Mouse (Mus musculus) embryonic facial prominence, embryonic 14.5 days (tissue): ENCODE results near the gene Bend3. TPM values are rescaled to one million over a fixed set of nuclear protein-coding genes. Genes with fewer than 3 reads are reported as not detected.
A peak's percentile ranks its signal among the peaks of the same experiment; 100 is the strongest.

ENCODE experiments used
- ATAC-seq: fragments of 200-750 bp; cut with Nextera tagmentation; 2 replicates; pipeline ENCODE4 v1.8.0; 2017; ENCODE audit warnings: low read depth, moderate number of reproducible peaks, moderate TSS enrichment
- DNase-seq: peaks from one replicate; pipeline ENCODE4 v3.0.0-alpha.2; 2015; ENCODE audit warnings: low spot score
- H3K27ac ChIP-seq: fragments of 300-500 bp; sonication (generic); replicated peaks from 2 replicates; pipeline ENCODE4 v1.5.1; 2014; ENCODE audit warnings: low read depth, mild to moderate bottlenecking, low read length, moderate library complexity
- H3K27me3 ChIP-seq: fragments of 300-500 bp; sonication (generic); replicated peaks from 2 replicates; pipeline ENCODE4 v1.6.1; 2014; ENCODE audit warnings: low read length; ENCODE audit not compliant: control insufficient read depth, insufficient read depth
- H3K36me3 ChIP-seq: fragments of 300-500 bp; sonication (generic); 2 replicates; pipeline ENCODE4 v1.6.1; 2014; ENCODE audit warnings: low read length, mixed read lengths; ENCODE audit not compliant: control insufficient read depth, insufficient read depth
- H3K4me1 ChIP-seq: fragments of 300-500 bp; sonication (generic); 2 replicates; pipeline ENCODE4 v1.6.1; 2014; ENCODE audit warnings: antibody characterized with exemption, low read length; ENCODE audit not compliant: control insufficient read depth, insufficient read depth
- H3K4me2 ChIP-seq: fragments of 300-500 bp; sonication (generic); 2 replicates; pipeline ENCODE4 v1.6.1; 2014; ENCODE audit warnings: low read depth, mild to moderate bottlenecking, low read length, moderate library complexity, mixed read lengths
- H3K4me3 ChIP-seq: fragments of 300-500 bp; sonication (generic); 2 replicates; pipeline ENCODE4 v1.5.1; 2014; ENCODE audit warnings: low read depth, mild to moderate bottlenecking, low read length
- H3K9ac ChIP-seq: fragments of 300-500 bp; sonication (generic); 2 replicates; pipeline ENCODE4 v1.6.1; 2014; ENCODE audit warnings: low read depth, mild to moderate bottlenecking, low read length, moderate library complexity, mixed read lengths
- H3K9me3 ChIP-seq: fragments of 300-500 bp; sonication (generic); 2 replicates; pipeline ENCODE4 v1.6.1; 2016; ENCODE audit warnings: low read length; ENCODE audit not compliant: control insufficient read depth
- WGBS: fragments of 180-500 bp; shearing (Covaris S2); extraction: QIAGEN DNeasy Blood & Tissue Kit; methylation state at CpG from one replicate; pipeline ENCODE4 v1.1.7; 2014; 5-methylcytosine and 5-hydroxymethylcytosine counted together
- polyA plus RNA-seq: library from polyadenylated mRNA; unstranded; fragments of >200 nt; fragmentation: Nextera tagmentation; extraction: Ambion mirVana; gene quantifications from 2 replicates; pipeline ENCODE4 v1.2.1, GENCODE M21; 2014

The Bend3 gene
- polyA plus RNA-seq, 1 experiment from 2014 or later, result 3.6 TPM

DNA sequence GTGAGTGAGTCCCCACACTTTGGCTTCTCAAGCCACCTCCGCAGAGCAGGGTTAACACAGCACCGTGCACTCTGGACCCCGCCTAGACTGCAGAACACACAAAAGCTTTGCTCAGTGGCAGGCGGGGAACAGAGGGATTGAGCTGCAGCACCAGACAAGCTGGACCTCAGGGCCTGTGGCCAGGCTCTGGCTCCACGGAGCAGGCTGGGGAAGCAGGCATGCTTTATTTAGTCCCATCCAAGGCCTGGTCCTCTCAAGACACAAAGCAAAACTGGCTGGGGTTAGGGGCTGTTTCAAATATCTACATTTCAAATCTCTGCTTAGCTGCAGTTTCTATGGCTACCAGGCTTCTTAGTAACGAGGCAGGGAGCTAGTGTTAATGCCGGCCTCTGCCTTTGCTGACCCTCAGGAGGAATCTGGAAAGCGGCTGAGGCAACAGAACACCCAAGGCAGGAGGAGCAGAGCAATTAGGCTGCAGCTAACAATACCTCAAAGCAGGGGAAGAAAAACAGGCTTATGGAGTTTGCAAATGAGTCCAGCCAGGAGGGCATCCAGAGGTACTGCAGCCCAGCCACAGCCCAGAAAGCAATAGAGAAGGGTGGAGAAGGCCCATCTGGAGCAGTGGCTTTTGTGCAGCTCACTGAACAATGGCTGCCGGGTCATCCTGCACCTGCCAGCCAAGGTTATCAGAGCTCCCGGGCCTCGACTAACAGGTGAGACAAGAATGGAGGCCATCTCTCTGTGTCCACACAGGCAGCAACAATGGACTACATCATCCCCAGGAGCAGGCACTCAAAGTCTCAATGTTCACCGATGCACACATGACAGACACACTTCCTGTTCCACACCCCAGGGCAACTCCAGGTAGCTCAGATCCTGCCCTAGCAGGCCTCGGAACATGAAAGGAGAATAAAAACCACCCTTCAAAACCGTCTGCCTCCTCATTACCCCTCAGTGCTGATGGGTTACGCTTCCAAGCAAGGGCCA lies 48.9 kb downstream of the Bend3 start:
- Histone ChIP-seq H3K27me3 (no peaks in the 10 kb centered on the region), H3K4me3 (no peak overlapping the region), H3K36me3 (peaks cover 65% of the 10 kb centered on the region), H3K27ac (peak overlapping the region; percentile 55), H3K4me1 (no peaks in the 10 kb centered on the region), H3K9me3 (no peaks in the 10 kb centered on the region), H3K4me2 (no peak overlapping the region), H3K9ac (0 out of 2 replicates have a peak overlapping the region, but pooled peaks have one; percentile 25)
- ATAC-seq (peak; percentile 67), DNase-seq (no peak)
- 42% methylated on average over 15 of the region's 15 CpGs for WGBS

DNA sequence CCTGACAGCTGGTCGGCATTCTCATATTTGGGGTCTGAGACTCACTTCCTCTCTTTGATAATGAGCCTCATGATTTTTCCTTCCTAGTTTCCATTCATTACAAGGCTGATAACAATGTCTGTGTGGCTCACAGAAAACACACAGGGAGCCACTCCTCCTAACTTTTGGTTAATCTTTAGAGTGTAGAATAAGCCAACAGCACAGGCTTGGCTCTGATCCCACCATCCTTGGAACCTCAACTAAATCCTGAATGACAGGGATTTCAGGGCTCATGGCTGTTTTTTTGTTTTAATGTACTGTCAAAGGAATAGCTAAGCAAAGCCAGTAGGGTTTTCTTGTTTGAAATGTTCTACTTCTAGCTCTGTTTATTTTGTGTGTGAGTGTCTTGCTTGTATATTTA lies 55.8 kb downstream of the Bend3 start:
- Histone ChIP-seq H3K27me3 (no peaks in the 10 kb centered on the region), H3K27ac (no peak overlapping the region)

DNA sequence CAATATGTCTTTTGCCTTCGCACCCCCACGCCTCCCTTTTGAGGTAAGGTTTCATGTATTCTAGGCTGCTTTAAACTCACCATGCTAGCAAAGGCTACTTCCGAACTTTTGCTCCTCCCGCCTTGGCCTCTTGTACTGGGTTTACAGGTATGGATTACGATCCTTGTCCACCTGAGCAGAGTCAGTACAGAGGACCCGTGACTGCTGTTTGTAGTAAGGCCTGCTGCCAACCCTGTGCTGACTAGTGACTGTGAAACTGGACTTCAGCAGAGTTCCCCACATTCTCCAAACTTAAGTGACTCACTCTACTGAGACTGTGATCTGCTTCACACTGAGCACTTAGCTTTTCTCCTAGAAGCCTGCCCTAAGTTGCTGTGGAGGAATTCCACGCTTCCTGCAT lies 59.0 kb downstream of the Bend3 start:
- H3K36me3 ChIP-seq, result peaks cover 20% of the 10 kb centered on the region
- H3K27ac ChIP-seq, result no peak overlapping the region
- no peak for ATAC-seq
- no peaks in the 10 kb centered on the region for H3K27me3 ChIP-seq
- H3K9me3 ChIP-seq, result no peaks in the 10 kb centered on the region
- H3K4me2 ChIP-seq, result no peak overlapping the region
- DNase-seq, result no peak
- H3K4me1 ChIP-seq, result peaks cover 7% of the 10 kb centered on the region
- H3K9ac ChIP-seq, result no peak overlapping the region
- H3K4me3 ChIP-seq, result no peak overlapping the region
- WGBS, result 94% methylated on average over 7 of the region's 7 CpGs

More for the DNA sequence above, 55.8 kb downstream of the Bend3 start:
- Histone ChIP-seq H3K4me3 (no peak overlapping the region), H3K9me3 (no peaks in the 10 kb centered on the region), H3K36me3 (peaks cover 52% of the 10 kb centered on the region), H3K4me1 (peaks cover under 1% of the 10 kb centered on the region), H3K9ac (no peak overlapping the region), H3K4me2 (no peak overlapping the region)
- no peak for ATAC-seq
- no peak for DNase-seq
- 83% methylated on average over 1 of the region's 1 CpGs for WGBS

DNA sequence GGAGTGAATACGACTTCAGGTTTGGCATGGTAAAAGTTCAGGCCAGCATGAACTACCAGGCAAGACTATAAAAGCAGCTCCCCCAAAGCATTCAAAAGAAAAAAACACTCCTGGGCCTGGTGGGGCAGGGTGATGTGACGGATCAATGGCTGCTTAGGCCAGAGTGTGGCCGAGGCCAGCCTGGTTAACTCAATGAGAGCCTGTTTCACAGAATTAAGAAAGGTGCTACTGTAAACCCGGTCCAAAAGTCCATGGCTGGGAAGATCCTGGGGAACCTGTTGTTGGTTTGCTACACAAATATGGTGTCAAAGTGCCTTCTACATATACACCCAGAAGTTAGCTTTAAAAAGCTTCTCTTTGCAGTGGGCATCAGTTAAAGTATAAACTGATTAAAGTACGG lies 60.2 kb downstream of the Bend3 start:
- Histone ChIP-seq H3K27me3 (no peaks in the 10 kb centered on the region), H3K27ac (no peak overlapping the region), H3K4me3 (no peak overlapping the region), H3K9me3 (no peaks in the 10 kb centered on the region), H3K36me3 (peaks cover 14% of the 10 kb centered on the region; the same call in 1 of the 2 replicates), H3K4me1 (peaks cover 7% of the 10 kb centered on the region), H3K9ac (no peak overlapping the region), H3K4me2 (no peak overlapping the region)
- DNase-seq (no peak), ATAC-seq (no peak)
- WGBS, result 91% methylated on average over 5 of the region's 5 CpGs

DNA sequence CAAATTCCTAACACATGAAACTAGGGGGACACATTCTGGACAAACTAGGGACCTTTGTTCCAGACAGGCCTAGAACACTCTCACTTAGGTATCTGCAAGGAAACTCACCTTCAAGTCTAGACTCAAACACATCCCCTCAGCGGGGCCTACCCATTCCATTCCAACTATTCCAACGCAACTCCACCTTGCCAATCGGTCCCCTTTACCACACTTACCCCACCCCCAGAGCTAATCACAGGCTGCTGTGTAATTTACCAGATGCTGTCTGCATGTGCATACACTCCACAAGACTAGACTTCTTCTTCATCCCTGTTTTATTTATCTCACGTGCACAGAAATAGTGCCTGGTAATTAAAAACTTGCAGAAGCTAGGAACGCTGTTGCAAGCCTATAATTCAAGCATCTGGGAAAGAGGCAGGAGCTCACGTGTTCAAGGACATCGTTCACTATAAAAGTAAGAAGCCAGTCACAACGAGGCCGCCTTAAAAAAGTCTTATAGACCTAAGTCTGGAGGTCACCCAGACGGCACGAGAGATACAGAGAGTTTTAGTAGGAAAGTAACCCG lies 61.2 kb downstream of the Bend3 start:
- no peak overlapping the region for H3K27ac ChIP-seq
- H3K9me3 ChIP-seq, result no peaks in the 10 kb centered on the region
- H3K4me1 ChIP-seq, result peaks cover 7% of the 10 kb centered on the region
- peak overlapping the region; percentile 83 for H3K9ac ChIP-seq
- H3K36me3 ChIP-seq, result peaks cover 14% of the 10 kb centered on the region; the same call in 1 of the 2 replicates
- no peaks in the 10 kb centered on the region for H3K27me3 ChIP-seq
- peak overlapping the region; percentile 70 for H3K4me3 ChIP-seq
- ATAC-seq (no peak), DNase-seq (no peak)
- 14% methylated on average over 12 of the region's 12 CpGs for WGBS
- peak overlapping the region; percentile 78 for H3K4me2 ChIP-seq

DNA sequence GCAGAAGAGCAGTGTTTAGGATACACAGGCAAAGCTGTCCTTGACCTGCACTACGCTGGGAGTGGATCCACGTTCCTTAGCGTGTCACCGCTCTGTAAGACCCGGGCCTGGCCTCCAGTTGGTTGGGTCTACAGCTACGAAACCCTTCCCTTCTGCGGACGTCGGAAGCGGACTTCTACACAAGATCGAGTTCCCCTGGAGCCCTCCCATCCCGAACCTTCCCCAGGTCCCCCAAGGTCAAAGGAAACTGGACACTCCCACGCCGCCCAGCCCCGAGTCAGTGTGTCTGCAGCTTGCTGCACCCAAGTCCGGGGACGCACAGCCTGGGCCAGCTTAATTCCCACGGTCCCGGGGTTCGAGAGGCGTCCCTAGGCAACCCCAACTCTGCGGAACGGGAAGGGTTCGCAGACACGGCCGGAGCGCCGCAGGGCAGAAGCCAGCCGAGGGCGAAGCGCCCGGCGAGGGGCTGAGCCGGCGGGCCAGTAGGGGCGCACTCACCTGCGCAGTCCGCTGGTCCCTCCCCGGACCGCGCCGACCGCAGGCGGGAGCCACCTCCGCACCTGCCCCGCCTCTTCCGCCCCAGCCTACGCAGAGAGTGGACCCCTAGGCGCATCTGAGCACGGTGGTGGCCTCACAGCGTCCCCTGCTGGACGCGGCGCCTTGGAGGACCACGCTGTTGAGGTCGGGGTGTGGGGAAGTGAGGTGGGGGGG lies 62.0 kb downstream of the Bend3 start, which contains the start of gene 1700021F05Rik:
Gene 1700021F05Rik (minus strand): TSS at position 553 of the 711 bp plus-strand sequence.
- Histone ChIP-seq H3K9ac (peak within 1 kb of the TSS; percentile 83), H3K4me2 (peak within 1 kb of the TSS; percentile 78), H3K9me3 (no peaks in the 10 kb centered on the region), H3K36me3 (peaks cover 9% of the 10 kb centered on the region; the same call in 1 of the 2 replicates), H3K27ac (peak within 1 kb of the TSS; percentile 69), H3K4me1 (peaks cover 7% of the 10 kb centered on the region), H3K27me3 (no peaks in the 10 kb centered on the region), H3K4me3 (peak within 1 kb of the TSS; percentile 70)
- WGBS, result under 1% methylated on average over 30 of the region's 56 CpGs
- ATAC-seq (peak; percentile 99), DNase-seq (peak; percentile 97)

DNA sequence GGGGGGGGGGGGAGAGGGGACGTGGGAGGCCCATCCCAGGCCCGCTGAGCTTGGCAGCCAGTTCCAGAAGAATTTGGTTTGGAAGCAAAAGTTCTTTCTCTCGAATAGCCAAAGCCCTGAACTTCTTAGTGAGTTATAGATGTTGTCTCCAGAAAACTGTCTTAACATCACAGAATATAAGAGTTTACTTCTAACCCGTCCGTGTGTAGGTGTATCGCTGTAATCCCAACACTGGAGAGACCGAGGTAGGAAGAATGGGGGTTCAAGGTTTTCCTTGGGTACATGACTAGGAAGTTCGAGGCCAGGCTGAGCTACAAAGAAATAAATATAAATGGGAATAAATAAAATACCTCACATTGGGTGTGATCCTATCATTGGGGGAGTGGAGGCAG lies 62.5 kb downstream of the Bend3 start:
- DNase-seq (no peak), ATAC-seq (no peak)
- WGBS, result 46% methylated on average over 7 of the region's 8 CpGs
- H3K4me3 ChIP-seq, result peak overlapping the region; percentile 70
- H3K36me3 ChIP-seq, result peaks cover 3% of the 10 kb centered on the region; the same call in 1 of the 2 replicates
- peaks cover 7% of the 10 kb centered on the region for H3K4me1 ChIP-seq
- peak overlapping the region; percentile 42 for H3K4me2 ChIP-seq
- H3K27me3 ChIP-seq, result no peaks in the 10 kb centered on the region
- H3K9ac ChIP-seq, result peak overlapping the region; percentile 43; the same call in 1 of the 2 replicates
- H3K27ac ChIP-seq, result no peak overlapping the region
- H3K9me3 ChIP-seq, result no peaks in the 10 kb centered on the region

DNA sequence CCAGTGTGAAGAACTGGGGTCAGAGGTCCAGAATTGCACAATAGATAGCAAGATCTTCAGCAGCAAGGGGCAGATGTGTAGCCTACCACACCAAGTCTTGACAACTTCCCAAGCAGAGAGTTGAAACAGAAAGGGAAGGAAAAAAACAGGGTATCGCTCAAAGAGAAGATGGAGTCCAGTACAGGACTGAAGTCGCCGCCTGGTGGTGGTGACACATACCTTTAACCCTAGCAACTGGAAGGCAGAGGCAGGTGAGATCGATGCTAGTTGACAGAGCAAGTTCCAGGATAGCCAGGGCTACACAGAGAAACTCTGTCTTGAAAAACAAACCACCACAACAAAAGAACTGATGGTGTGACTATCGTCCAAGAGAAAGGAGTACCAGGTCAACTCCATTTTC lies 70.8 kb downstream of the Bend3 start:
- Histone ChIP-seq H3K27me3 (no peaks in the 10 kb centered on the region), H3K36me3 (no peaks in the 10 kb centered on the region), H3K9ac (no peak overlapping the region), H3K9me3 (no peaks in the 10 kb centered on the region), H3K4me2 (no peak overlapping the region), H3K4me3 (no peak overlapping the region), H3K4me1 (no peaks in the 10 kb centered on the region), H3K27ac (no peak overlapping the region)
- DNase-seq (no peak), ATAC-seq (no peak)
- WGBS, result 60% methylated on average over 5 of the region's 5 CpGs
